Comparison of ENCODE assay signal across 13 mouse cellular contexts in genomic region chr15:80410661-80411060, GRCm38 (mm10).
"Had no signal": no experiment of that assay in that cellular context is flagged by ENCODE, and none has a peak within 500 bp of the region (broad histone marks: within the 10 kb centered on the region; RNA-seq: fewer than 3 reads in every experiment).

No protein-coding gene starts in this region.

- DNase-seq: gastrocnemius, adult 2 months; gastrocnemius, postnatal 10 days; gastrocnemius, postnatal 25 days; heart, adult 18-20 months; heart, postnatal 10 days; heart, postnatal 4 days; kidney, adult 18-20 months; kidney, adult 8-10 months; kidney, postnatal 10 days; kidney, postnatal 25 days; kidney, postnatal 4 days; liver; liver, embryonic 13.5 days had no signal
